Mouse (Mus musculus) erythroblast, adult 5-6 weeks (primary cell): ENCODE results near the gene Cdc20. TPM values are rescaled to one million over a fixed set of nuclear protein-coding genes. Genes with fewer than 3 reads are reported as not detected.

Experiments
- total RNA-seq, 2 experiments: library from RNA; stranded (forward) in 1 of 2; stranded (reverse) in 1 of 2; fragments of 150-400 nt in 1 of 2; fragments of 200-764, 138-1000 nt in 1 of 2; gene quantifications; 2 replicates each; pipeline versions ENCODE4 v1.2.3 to v1.2.4; 2015 to 2017; ENCODE audit warnings: low replicate concordance in 2 of 2

Cdc20 gene
- total RNA-seq, 2 experiments from 2014 or later, result 32.5 to 46.6 TPM

Other genes with a start within 250 kb of the Cdc20 start
- gene Ptprf, start 145.9 kb downstream of the Cdc20 start, total RNA-seq (2015; ENCODE audit: low replicate concordance), result not detected in 2 replicates
- not detected in 2 replicates for gene Ptprf, start 145.9 kb downstream of the Cdc20 start, total RNA-seq (2017; ENCODE audit: low replicate concordance)
- 13.3 and 14.2 TPM in 2 replicates for gene Szt2, start 28.1 kb downstream of the Cdc20 start, total RNA-seq (2015; ENCODE audit: low replicate concordance)
- gene Szt2, start 28.1 kb downstream of the Cdc20 start, total RNA-seq (2017; ENCODE audit: low replicate concordance), result 14.1 and 21.6 TPM in 2 replicates
- gene Med8, start 28.0 kb downstream of the Cdc20 start, total RNA-seq (2015; ENCODE audit: low replicate concordance), result 30.0 and 32.2 TPM in 2 replicates
- gene Med8, start 28.0 kb downstream of the Cdc20 start, total RNA-seq (2017; ENCODE audit: low replicate concordance), result 37.6 and 66.2 TPM in 2 replicates
- gene Elovl1, start 9.3 kb downstream of the Cdc20 start, total RNA-seq (2015; ENCODE audit: low replicate concordance), result 15.2 and 35.9 TPM in 2 replicates
- 21.7 and 22.0 TPM in 2 replicates for gene Elovl1, start 9.3 kb downstream of the Cdc20 start, total RNA-seq (2017; ENCODE audit: low replicate concordance)
- gene Mpl, start 20.2 kb upstream of the Cdc20 start, total RNA-seq (2015; ENCODE audit: low replicate concordance), result 3.6 TPM in 1 of 2 replicates, not detected in the other
- gene Mpl, start 20.2 kb upstream of the Cdc20 start, total RNA-seq (2017; ENCODE audit: low replicate concordance), result 1.1 TPM in 1 of 2 replicates, not detected in the other
- not detected in 2 replicates for gene Tie1, start 52.7 kb upstream of the Cdc20 start, total RNA-seq (2015; ENCODE audit: low replicate concordance)
- gene Tie1, start 52.7 kb upstream of the Cdc20 start, total RNA-seq (2017; ENCODE audit: low replicate concordance), result 0.85 TPM in 1 of 2 replicates, not detected in the other
- gene 2610528J11Rik, start 89.6 kb upstream of the Cdc20 start, total RNA-seq (2015; ENCODE audit: low replicate concordance), result not detected in 2 replicates
- gene 2610528J11Rik, start 89.6 kb upstream of the Cdc20 start, total RNA-seq (2017; ENCODE audit: low replicate concordance), result not detected in 2 replicates
- gene Tmem125, start 106.7 kb upstream of the Cdc20 start, total RNA-seq (2015; ENCODE audit: low replicate concordance), result not detected in 2 replicates
- not detected in 2 replicates for gene Tmem125, start 106.7 kb upstream of the Cdc20 start, total RNA-seq (2017; ENCODE audit: low replicate concordance)
- 0.63 TPM in 1 of 2 replicates, not detected in the other for gene Cfap57, start 183.4 kb upstream of the Cdc20 start, total RNA-seq (2015; ENCODE audit: low replicate concordance)
- gene Cfap57, start 183.4 kb upstream of the Cdc20 start, total RNA-seq (2017; ENCODE audit: low replicate concordance), result 0.51 and 0.84 TPM in 2 replicates
- gene Ebna1bp2, start 183.4 kb upstream of the Cdc20 start, total RNA-seq (2015; ENCODE audit: low replicate concordance), result 28.4 and 35.1 TPM in 2 replicates
- 12.6 and 20.6 TPM in 2 replicates for gene Ebna1bp2, start 183.4 kb upstream of the Cdc20 start, total RNA-seq (2017; ENCODE audit: low replicate concordance)
- gene Olfr62, start 221.6 kb upstream of the Cdc20 start, total RNA-seq (2015; ENCODE audit: low replicate concordance), result not detected in 2 replicates
- not detected in 2 replicates for gene Olfr62, start 221.6 kb upstream of the Cdc20 start, total RNA-seq (2017; ENCODE audit: low replicate concordance)